Mouse (Mus musculus) layer of hippocampus, postnatal 25 days (tissue): Measurements from ENCODE around the gene Zgpat. TPM values are rescaled to one million over a fixed set of nuclear protein-coding genes. Genes with fewer than 3 reads are reported as not detected.
A peak's percentile ranks its signal among the peaks of the same experiment; 100 is the strongest.

ENCODE experiments used
- DNase-seq, 2 experiments: peaks; one replicate each; pipeline ENCODE4 v3.0.0; 2022; ENCODE audit warnings: mixed read lengths in 2 of 2, low spot score in 1 of 2; ENCODE audit errors: extremely low spot score in 1 of 2
- total RNA-seq, 2 experiments: library from RNA; stranded (reverse); gene quantifications; 2 replicates each; pipeline ENCODE4 v1.2.3; 2021

The Zgpat gene
- 10 to 100 TPM; 64.9 to 73.6 TPM for total RNA-seq

GRCm38 (mm10) chr2:181364860-181365596, at the start of gene Zgpat, which contains the start of gene Arfrp1:
Gene Zgpat, plus strand, starts transcription at chr2:181364928.
Gene Arfrp1, minus strand, starts transcription at chr2:181365404.
- peak; percentile 80 to 85 for DNase-seq

GRCm38 (mm10) chr2:181319248-181320102, 45.3 kb upstream of the Zgpat start, which contains the start of gene Rtel1:
Gene Rtel1, plus strand, starts transcription at chr2:181319739.
- peak; percentile 71 to 74 for DNase-seq

- DNase-seq = no peak
Measured at GRCm38 (mm10) chr2:181320103-181320499, 44.6 kb upstream of the Zgpat start.

GRCm38 (mm10) chr2:181322136-181322535, 42.6 kb upstream of the Zgpat start:
- DNase-seq = no peak

- DNase-seq = no peak
Measured at GRCm38 (mm10) chr2:181326098-181326497, 38.6 kb upstream of the Zgpat start.

- no peak for DNase-seq
Measured at GRCm38 (mm10) chr2:181332542-181332941, 32.2 kb upstream of the Zgpat start.

GRCm38 (mm10) chr2:181334023-181334422, 30.7 kb upstream of the Zgpat start:
- peak; percentile 38 to 79 for DNase-seq

- no peak for DNase-seq
Measured at GRCm38 (mm10) chr2:181340426-181340825, 24.3 kb upstream of the Zgpat start.

- no peak for DNase-seq
Measured at GRCm38 (mm10) chr2:181342766-181343165, 22.0 kb upstream of the Zgpat start.

- no peak for DNase-seq
Measured at GRCm38 (mm10) chr2:181356780-181357179, 7.9 kb upstream of the Zgpat start.

- no peak for DNase-seq
Measured at GRCm38 (mm10) chr2:181363946-181364345, 782 bp upstream of the Zgpat start.

- no peak for DNase-seq
Measured at GRCm38 (mm10) chr2:181364487-181364859, 255 bp upstream of the Zgpat start.

- DNase-seq = no peak
Measured at GRCm38 (mm10) chr2:181365655-181366075, 937 bp downstream of the Zgpat start.

GRCm38 (mm10) chr2:181370001-181370400, 5.3 kb downstream of the Zgpat start:
- no peak for DNase-seq

- DNase-seq = no peak
Measured at GRCm38 (mm10) chr2:181375787-181376186, 11.1 kb downstream of the Zgpat start.

- no peak for DNase-seq
Measured at GRCm38 (mm10) chr2:181377230-181377629, 12.5 kb downstream of the Zgpat start.

GRCm38 (mm10) chr2:181378701-181379100, 14.0 kb downstream of the Zgpat start:
- no peak for DNase-seq

GRCm38 (mm10) chr2:181379778-181380177, 15.1 kb downstream of the Zgpat start, which contains the start of gene Lime1:
Gene Lime1, plus strand, starts transcription at chr2:181380078.
- no peak for DNase-seq

GRCm38 (mm10) chr2:181380251-181380650, 15.5 kb downstream of the Zgpat start:
- no peak for DNase-seq

GRCm38 (mm10) chr2:181381107-181381506, 16.4 kb downstream of the Zgpat start:
- DNase-seq = no peak

- DNase-seq = no peak
Measured at GRCm38 (mm10) chr2:181381631-181382306, 17.0 kb downstream of the Zgpat start.
